Mouse (Mus musculus): ENCODE measurements around the gene Vmn1r60. TPM values are rescaled to one million over a fixed set of nuclear protein-coding genes. Genes with fewer than 3 reads are reported as not detected.
"Not testable (repeated sequence)": the region's sequence is repeated elsewhere in the genome, so short reads cannot be mapped to it uniquely, and the experiment has no call there.

Gene Vmn1r60
- polyA plus RNA-seq (2016; fragmentation: Nextera tagmentation; extraction: Ambion mirVana), result not detected in 2 replicates

GRCm38 (mm10) chr7:5547217-5547616, at the start of gene Vmn1r60:
Gene Vmn1r60 (minus strand): TSS chr7:5547317.
- not testable (repeated sequence) for ATAC-seq (ENCODE audit: low FRiP score); H3K9ac ChIP-seq; H3K9me3 ChIP-seq; H3K27ac ChIP-seq; H3K36me3 ChIP-seq (replicated peaks); H3K4me1 ChIP-seq; H3K27me3 ChIP-seq; H3K4me2 ChIP-seq; H3K4me3 ChIP-seq (replicated peaks)
- WGBS, result 87% methylated on average over 1 of the region's 1 CpGs

GRCm38 (mm10) chr7:5540770-5541436, 6.2 kb downstream of the Vmn1r60 start:
- not testable (repeated sequence) for ATAC-seq (ENCODE audit: low FRiP score); H3K36me3 ChIP-seq (replicated peaks); H3K27me3 ChIP-seq; H3K4me2 ChIP-seq; H3K27ac ChIP-seq; H3K9ac ChIP-seq; H3K4me3 ChIP-seq (replicated peaks); H3K4me1 ChIP-seq
- peaks cover 20% of the 10 kb centered on the region for H3K9me3 ChIP-seq
- whole genome bisulfite sequencing, result 62% methylated on average over 3 of the region's 3 CpGs

- not testable (repeated sequence) for H3K27ac ChIP-seq; H3K4me1 ChIP-seq; H3K9me3 ChIP-seq; H3K27me3 ChIP-seq; H3K4me2 ChIP-seq; H3K9ac ChIP-seq; H3K4me3 ChIP-seq (replicated peaks); ATAC-seq (ENCODE audit: low FRiP score); H3K36me3 ChIP-seq (replicated peaks)
Measured at GRCm38 (mm10) chr7:5493856-5494255, 53.3 kb downstream of the Vmn1r60 start, which contains the start of gene Vmn2r28. Gene Vmn2r28 (minus strand): TSS chr7:5493956.

Other genes with a start within 250 kb of the Vmn1r60 start
- gene Gm5065, start 196.8 kb downstream of the Vmn1r60 start, polyA plus RNA-seq (2016; fragmentation: Nextera tagmentation; extraction: Ambion mirVana), result not detected in 2 replicates
- not detected in 2 replicates for gene Nlrp2, start 196.3 kb downstream of the Vmn1r60 start, polyA plus RNA-seq (2016; fragmentation: Nextera tagmentation; extraction: Ambion mirVana)
- not detected in 2 replicates for gene Vmn1r58, start 133.9 kb downstream of the Vmn1r60 start, polyA plus RNA-seq (2016; fragmentation: Nextera tagmentation; extraction: Ambion mirVana)
- gene Vmn1r59, start 90.5 kb downstream of the Vmn1r60 start, polyA plus RNA-seq (2016; fragmentation: Nextera tagmentation; extraction: Ambion mirVana), result not detected in 2 replicates
- not detected in 2 replicates for gene Vmn2r28, start 53.4 kb downstream of the Vmn1r60 start, polyA plus RNA-seq (2016; fragmentation: Nextera tagmentation; extraction: Ambion mirVana)
- gene Vmn1r61, start 66.0 kb upstream of the Vmn1r60 start, polyA plus RNA-seq (2016; fragmentation: Nextera tagmentation; extraction: Ambion mirVana), result not detected in 2 replicates
- not detected in 2 replicates for gene Vmn1r62, start 126.3 kb upstream of the Vmn1r60 start, polyA plus RNA-seq (2016; fragmentation: Nextera tagmentation; extraction: Ambion mirVana)